Mouse (Mus musculus) kidney, adult 2 months (tissue): Measurements from ENCODE around the gene Gm6902.
"Not testable (repeated sequence)": the region's sequence is repeated elsewhere in the genome, so short reads cannot be mapped to it uniquely, and the experiment has no call there.

Experiments
- CTCF ChIP-seq: fragments of 200-500 bp; conservative IDR thresholded peaks from 2 replicates; pipeline ENCODE4 v1.5.1; 2011; ENCODE audit warnings: low read depth, mild to moderate bottlenecking, control low read depth, low read length, moderate library complexity, mixed read lengths; ENCODE audit not compliant: insufficient read depth, insufficient read length
- POLR2A ChIP-seq: fragments of 200-500 bp; IDR thresholded peaks from one replicate; pipeline ENCODE4 v1.6.1; 2011; ENCODE audit warnings: low read depth, low read length, control low read depth

GRCm38 (mm10) chr7:23300892-23301291 is 22.2 kb upstream of the Gm6902 start, which contains the start of gene Nlrp4e:
- TF ChIP-seq CTCF, POLR2A: not testable (repeated sequence)
